Mouse (Mus musculus): ENCODE results near the gene Gm45021.
"Not testable (repeated sequence)": the region's sequence is repeated elsewhere in the genome, so short reads cannot be mapped to it uniquely, and the experiment has no call there.

The Gm45021 gene

DNA sequence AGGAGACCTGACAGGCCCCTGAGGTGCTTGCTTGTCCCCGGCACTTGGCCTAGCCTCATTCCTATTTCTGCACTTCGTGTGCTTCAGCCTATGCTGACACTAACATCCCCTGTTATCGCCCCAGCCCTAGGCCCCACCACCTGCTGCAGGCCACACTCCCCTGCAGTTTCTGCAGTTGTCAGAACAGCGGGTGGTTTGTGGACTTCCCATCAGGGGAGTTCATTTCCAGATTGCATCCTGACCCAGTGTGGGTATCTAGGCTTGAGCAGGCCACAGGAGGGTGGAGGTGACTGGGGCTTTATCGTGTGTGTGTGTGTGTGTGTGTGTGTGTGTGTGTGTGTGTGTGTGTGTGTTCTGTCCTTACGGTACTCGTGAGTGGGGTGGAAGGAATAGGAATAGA is 20.1 kb downstream of the Gm45021 start:
- intact Hi-C loops (cut with DNase I): no loop called here

DNA sequence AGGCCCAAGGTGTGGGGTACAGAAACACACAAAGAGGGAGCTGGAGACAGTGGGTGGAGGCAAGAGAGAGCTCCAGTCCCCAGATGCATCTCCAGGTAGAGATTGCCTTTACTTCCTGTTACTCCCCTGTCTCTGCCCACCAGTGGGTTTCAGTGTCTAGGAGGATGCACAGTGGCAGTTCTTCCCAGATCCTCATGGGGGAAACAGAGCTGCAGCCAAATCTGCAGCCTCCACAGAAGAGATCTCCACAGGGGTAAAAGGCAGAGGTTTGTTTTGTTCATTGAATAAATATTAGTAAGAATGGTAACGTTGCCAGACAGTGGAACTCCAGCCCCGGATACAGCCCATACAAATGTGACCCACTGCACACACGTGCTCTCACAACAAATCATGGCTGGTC is 21.2 kb downstream of the Gm45021 start:
- intact Hi-C loops (cut with DNase I): no loop called here

DNA sequence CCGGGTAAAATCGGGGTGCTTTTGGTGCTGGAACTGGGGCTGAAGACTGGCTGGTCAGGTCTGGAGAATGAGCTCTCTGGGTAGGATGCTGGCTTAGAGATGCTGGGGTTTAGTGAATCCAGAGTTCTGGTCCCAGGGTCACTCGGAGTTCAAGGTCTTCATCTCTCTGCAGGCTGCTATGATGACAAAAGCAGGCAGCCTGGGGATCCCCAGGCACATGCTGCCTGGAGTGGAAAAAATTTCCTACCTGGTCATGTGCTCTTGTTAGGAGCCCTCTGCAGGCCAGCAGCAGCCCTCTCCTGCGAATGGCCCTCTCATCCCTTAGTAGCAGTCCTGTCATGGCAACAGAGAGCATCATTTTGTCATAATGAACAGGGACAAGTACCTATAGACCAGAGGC is 24.1 kb downstream of the Gm45021 start:
- intact Hi-C loops (cut with DNase I): no loop called here

DNA sequence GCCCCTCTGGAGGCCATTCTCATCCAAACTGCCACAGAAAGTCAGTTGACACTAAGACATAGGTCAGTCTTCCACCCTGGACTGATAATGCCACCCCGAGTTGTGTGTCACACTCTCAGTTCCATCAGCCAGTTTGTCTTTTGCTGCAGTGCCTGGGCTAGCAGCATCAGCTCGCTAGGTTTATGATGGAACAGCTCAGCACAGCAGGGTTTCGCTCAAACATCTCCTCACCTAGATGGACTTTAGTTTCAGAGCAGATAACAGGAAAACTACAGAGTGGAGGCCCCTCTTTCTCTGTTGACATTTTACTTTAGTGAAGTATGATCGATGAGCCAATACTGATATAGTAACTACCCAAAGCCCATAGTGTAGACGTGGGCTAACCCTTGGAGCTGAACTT is 25.3 kb downstream of the Gm45021 start:
- intact Hi-C loops (cut with DNase I): no loop called here

DNA sequence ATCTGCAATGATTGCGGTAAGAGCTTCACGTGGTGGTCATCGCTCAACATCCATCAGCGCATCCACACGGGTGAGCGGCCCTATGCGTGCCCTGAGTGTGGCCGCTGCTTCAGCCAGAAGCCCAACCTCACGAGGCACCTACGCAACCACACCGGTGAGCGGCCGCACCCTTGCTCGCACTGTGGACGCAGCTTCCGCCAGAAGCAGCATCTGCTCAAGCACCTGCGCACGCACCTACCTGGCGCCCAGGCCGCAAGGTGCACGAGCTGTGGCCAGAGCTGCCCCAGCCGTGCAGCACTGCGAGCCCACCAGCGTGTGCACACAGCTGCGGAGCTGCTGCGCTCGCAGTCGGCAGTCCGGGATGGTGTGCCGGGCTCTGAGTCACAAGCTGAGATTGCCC is 30.6 kb downstream of the Gm45021 start:
- intact Hi-C loops (cut with DNase I): no loop called here

DNA sequence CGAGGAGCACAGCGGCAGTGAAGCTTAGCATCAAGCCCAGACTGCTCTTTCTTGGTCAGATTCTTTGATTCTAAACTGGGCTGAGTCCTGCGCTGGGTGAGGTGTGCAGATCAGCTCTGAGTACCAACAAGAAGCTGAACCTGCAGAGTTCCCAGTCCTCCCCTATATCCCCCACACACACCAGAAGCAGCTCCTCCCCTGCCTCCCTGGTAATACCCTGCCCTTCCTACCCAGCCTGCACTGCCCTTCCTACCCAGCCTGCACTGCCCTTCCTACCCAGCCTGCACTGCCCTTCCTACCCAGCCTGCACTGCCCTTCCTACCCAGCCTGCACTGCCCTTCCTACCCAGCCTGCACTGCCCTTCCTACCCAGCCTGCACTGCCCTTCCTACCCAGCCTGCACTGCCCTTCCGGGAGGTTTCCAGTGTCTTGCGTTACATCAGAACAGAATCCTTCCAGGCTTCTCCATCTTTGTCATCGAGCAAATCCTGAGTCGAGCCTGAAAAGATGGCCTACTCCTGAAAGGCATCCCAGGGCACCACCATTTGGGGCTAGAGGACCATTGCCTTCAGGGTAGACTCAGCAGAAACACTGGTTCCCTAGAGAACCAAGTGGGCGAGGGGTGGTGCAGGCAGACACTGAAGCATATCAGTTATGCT is 32.9 kb downstream of the Gm45021 start:
- intact Hi-C loops (cut with DNase I): not testable (repeated sequence)

DNA sequence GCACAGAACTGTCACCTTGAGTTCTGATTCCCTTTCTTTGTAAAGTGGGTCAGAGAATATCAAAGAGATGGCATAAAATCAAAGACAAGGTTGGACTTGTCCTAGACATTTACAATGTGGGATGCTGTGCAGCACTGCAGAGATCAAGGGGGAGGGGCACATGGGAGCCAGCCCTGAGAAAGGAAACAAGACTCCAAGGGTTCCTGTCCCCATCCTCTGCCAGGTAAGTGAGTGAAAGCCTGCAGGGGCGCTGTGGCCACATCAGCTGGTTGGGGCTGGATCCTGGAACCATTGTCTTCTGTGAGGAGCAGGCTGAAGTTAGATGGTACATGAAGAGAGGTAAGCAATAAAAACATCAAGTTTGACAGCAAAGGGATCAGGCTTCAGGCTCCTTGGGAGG is 34.0 kb downstream of the Gm45021 start:
- intact Hi-C loops (cut with DNase I): no loop called here

DNA sequence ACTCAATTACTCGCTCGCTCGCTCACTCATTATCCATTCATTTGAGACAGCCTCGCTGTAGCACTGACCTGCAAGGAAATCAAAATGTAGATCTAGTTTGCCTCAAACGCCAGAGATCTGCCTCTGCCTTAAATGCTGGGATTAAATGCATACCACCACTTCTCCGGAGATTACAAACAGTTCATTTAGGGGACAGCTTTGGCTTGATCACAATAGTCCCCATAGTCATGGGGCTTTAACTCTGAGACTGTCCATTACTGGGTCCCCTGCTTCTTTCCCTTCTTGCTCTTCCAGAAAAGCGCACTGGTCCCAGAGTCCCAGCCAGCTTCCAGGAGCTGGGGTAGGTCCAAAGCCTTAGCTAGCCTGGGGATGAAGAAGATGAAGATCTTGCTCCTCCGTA is 37.1 kb downstream of the Gm45021 start, which contains the start of gene AI854703:
AI854703 (plus strand) TSS at position 301 of the 400 bp plus-strand sequence.
- intact Hi-C loops (cut with DNase I): no loop called here

DNA sequence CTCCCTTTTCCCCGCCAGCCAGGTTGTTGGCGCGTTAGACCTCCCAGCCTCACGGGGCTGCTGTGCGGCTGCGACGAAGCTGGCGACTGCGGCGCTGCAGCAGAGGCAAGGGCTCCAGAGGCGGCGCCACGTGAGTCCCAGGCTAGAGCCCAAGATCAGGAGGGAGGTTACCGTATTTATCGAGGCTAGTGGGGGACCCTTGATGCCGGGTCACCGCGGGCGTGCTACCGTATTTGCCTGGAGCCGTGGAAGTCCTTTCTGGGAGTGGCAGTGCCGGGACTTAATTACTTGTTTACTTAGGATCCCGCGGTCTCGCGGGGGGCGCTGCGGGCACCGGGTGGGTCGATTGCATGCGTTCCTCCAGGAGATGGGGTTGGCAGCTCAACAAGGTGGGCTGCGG is 37.6 kb downstream of the Gm45021 start:
- intact Hi-C loops (cut with DNase I): no loop called here

DNA sequence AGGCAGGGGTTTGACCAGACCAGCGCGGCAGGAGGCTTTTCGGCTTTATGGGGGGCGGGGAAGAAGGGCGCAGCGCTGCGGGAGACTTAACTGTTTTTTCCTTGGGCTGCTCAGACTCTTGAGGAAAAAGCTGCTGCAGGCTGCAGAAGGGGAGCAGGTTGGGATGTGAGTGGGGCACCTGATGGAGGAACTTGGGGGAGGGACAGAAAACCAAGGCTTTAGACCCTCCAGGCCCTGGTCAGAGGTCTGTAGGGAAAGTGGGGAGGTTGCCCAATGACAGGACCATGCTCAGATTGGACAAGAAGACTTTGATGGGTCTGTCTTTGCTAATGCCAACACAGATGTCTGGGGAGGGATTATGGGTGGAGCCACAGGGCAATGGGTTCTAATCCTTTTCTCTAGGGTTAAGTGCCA is 38.1 kb downstream of the Gm45021 start:
- intact Hi-C loops (cut with DNase I): no loop called here

DNA sequence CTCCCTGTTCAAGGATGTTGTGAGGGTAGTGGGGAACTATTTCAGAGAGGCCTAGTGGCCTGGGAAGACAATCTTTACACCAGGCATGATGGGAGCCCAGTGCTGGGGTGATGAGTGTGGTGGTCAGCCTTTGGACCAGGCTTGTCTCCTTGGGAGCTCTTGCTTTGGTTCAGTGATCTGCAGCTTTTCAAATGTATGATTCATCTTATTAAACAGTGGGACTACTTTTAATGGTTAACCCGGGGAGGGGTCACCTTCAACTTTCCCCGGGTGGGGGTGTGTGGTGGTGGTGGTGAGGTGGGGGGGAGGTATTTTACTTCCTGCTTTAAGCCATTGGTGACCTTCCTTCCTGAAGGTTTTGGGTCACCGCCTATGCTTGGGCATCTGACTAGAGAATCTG is 39.0 kb downstream of the Gm45021 start:
- intact Hi-C loops (cut with DNase I): no loop called here

DNA sequence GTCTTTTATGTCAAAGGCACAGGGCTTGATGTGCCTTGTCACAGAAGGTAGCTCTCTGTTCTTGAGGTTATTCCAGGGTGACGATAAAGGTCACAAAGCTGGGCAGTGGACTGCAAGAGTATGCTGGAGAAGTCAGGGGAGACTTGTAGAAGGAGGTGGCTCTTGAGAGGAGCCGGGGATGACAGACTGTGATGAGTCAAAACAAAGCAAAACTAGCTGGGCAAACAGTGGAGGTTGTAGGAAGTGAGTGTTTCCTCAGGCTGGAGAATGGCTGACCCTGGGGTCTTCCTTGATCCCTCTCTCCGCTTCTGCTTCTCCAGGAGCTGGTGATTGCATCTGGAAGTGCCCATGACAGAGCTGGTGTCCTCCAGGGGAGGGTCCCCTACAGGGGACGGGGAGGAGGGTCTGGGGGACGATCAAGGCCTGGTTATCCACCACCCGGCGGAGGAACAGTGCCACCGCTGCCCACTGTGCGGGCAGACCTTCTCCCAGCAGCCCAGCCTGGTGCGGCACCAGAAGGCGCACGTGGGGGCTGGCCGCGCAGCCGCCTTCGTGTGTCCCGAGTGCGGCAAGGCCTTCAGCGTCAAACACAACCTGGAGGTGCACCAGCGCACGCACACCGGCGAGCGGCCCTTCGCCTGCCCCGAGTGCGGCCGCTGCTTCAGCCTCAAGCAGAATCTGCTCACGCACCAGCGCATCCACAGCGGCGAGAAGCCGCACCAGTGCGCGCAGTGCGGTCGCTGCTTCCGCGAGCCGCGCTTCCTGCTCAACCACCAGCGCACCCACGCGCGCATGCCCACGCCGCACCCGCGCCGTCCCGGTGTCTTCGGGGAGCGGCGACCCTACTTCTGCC is 39.6 kb downstream of the Gm45021 start:
- intact Hi-C loops (cut with DNase I): no loop called here

DNA sequence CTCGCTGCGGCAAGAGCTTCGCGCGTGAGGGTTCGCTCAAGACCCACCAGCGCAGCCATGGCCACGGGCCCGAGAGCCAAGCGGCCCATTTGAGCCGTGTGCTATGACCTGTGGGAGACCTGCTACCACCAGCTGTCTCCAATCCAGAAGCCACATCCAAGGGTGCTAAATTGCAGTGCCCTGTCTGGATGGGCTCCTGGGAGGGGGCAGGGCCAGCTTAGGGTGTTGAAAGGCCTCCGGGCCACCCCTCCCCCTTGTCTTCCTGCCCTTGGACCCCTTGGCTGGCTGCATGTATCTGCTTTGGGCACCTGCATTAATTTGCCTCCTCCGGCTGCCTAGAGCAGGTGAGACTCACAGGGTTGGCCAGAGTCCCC is 40.2 kb downstream of the Gm45021 start:
- intact Hi-C loops (cut with DNase I): no loop called here

DNA sequence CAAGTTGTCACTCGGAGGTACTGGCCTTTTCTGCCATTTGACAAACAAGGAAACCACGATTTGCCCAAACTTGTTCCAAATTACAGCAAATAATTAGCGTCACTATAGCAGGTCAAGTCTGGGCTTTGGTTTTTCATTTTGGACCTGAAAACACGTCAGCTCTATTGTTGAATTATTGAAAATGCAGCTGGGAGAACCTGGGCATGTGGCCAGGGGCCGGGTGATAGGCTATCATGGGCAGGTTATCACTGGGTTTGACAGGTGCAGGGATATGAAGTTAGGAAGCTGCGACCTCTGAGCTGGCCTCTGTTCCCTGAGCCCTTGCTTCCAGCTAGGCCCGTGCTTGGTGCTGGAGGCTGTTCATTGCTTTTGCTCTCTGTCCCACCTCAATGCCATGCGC is 41.4 kb downstream of the Gm45021 start:
- intact Hi-C loops (cut with DNase I): no loop called here

DNA sequence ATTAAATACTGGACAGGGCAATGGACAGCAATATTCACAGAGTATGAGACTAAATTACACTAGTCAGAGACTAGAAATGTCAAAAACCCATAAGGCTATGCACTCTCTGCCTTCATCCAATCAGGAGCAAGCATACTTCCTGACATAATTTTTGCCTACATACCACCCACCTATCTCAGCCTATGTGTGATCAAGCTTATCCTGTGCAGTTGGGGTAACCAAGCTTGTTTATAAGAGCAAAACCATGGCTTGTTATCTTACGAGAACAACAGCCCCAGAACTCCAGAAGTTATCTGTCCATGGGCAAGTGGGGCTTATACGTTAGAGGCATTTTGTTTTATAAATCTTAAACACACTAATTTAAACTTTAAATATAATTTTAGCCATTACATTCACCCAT is 45.7 kb downstream of the Gm45021 start:
- intact Hi-C loops (cut with DNase I): no loop called here

DNA sequence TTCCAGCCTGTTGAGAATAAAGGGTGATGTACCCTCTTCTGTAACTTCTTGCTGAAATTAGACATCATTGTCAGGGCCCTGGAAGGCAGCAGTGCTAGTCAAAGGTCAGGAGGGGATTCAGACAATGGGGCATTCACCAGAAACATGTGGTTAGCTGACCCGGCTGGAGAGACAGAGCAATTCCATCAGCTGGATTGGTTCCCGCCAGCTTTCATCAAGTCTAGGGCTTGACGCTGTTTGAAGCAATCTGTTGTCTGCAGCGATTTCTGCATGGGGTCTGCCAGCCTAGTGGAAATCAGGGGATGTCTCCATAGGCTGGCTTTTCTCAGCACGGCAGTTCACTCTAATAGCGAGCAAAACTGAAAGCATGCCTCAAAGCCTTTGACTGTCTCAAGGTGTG is 47.1 kb downstream of the Gm45021 start:
- intact Hi-C loops (cut with DNase I): no loop called here

DNA sequence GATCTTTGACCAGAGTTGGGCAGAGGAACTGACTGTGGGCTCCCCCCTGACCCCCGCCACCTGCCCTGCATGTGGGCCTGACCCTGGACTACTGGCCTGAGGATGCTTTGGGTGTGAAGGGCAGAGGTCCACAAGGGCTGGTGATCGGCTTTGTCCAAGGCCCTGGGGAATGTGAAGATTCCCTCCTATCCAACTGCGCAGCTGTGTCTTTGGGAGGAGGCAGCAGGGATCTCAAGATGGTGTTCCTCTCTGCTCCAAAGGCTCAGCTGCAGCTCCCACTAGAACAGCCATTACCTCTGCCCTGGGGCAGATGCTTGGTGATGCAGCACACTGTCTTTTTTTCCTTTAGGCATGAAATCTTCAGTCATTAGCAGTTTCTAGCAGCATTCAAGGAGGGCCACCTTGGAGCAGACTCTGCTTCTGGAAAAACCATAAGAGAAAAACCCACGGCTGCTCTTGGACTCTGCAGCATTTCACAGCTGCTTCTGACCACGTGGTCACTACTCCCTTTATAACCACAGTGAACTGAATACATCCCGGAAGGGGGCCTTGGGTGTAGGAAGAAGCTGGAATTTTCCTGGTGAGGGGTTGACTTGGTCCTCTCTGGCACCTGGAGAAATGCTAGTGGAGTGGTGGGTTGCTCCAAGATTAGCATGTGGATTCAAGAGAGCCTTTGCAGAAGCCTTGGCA is 48.5 kb downstream of the Gm45021 start:
- intact Hi-C loops (cut with DNase I): no loop called here

DNA sequence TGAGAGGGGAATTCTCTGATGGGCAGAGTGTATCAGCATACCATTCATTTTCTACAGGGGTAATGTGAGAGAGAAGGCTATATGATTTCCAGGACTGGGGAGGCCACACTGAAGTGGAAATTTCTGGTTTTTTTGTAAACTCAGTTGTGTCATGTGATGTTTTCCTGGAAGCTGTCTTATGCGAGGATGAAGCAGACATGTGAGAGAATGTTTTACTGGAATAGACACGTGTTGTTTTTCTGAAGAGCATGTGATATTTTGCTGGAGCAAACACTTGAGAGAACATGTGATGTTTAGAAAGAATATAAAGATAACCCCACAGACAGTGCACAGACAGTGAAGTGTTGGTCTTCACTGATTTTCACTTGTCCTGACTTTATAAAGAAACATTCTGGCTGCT is 49.1 kb downstream of the Gm45021 start:
- intact Hi-C loops (cut with DNase I): no loop called here

DNA sequence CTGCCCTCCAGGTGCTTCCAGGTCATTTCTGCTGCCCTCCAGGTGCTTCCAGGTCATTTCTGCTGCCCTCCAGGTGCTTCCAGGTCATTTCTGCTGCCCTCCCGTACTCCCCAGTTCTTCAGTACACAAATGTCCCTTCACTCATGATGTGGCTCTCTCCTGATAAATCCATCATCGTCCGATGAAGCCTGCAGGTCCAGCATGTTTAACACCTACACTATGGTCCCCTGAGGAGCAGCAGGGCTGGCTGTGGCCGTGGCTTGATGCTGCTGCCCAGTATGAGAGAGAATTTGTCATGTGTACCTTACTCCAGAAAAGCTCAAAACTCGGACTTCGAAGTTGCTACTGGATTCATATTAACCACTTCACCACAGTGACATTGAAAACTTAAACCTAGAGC is 52.0 kb downstream of the Gm45021 start:
- intact Hi-C loops (cut with DNase I): no loop called here

DNA sequence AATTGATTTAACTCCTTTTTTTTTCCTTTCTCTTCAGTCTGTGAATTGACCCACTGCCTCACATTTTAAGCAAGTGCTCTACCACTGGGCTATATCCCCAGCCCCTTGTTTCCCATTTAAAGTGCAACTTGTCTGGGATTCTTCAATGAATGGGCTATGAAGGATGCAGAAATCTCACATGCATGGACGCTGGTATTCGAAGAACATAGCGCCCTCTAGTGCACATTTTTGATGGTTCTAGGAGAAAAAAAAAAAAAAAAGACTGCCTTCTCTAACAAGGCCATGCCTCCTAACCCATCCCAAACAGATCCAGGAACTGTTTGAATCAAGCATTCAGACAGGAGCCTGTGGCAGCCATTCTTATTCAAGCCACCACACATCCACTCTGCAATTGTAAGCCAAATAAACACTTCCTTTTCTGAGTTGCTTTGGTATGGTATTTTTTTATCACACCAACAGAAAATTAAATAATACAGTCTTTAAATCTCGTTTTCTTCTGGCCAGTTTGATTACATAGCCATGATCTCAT is 53.4 kb downstream of the Gm45021 start:
- intact Hi-C loops (cut with DNase I): loop anchor here (2.0 kb wide), 2 partner anchors 60 to 466 kb away; no protein-coding TSS in a partner anchor

DNA sequence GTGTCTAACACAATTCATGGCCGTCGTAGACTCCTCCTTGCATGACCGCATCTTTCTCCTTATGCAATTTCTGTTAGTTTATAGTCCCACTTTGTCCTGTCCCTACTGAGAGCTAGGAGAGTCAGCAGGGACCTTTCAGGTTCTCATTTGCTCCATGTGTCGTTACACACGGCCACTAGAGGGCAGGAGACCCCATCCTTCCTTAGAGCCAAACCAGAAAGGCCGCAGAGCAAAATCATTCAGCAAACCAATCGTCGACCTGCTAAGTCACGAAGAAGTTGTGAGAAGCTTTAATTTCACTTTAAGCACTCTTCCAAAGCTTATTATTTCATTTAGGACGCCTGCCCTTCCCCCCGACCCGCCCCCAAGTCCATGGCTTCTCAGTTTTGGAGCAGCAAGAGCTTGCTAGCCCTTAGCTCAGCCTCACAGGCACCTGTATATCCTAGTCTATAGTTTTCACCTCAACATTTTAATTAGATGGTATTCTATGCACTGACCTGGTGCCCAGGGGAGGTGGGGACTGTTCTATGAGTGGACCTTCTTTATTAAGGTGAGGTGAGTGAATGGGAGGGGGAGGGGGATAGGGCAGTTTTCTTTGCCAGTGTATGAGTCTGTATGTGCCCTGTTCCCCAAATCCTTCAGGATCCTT is 56.4 kb downstream of the Gm45021 start:
- intact Hi-C loops (cut with DNase I): loop anchor here (2.0 to 5.0 kb wide), 3 partner anchors 107 to 312 kb away; no protein-coding TSS in a partner anchor
